Mouse (Mus musculus): Measurements from ENCODE around the gene Mug1. TPM values are rescaled to one million over a fixed set of nuclear protein-coding genes. Genes with fewer than 3 reads are reported as not detected.
"Not testable (repeated sequence)": the region's sequence is repeated elsewhere in the genome, so short reads cannot be mapped to it uniquely, and the experiment has no call there.

Gene Mug1
- total RNA-seq (2014; rRNA removed) (not detected in 2 replicates), polyA plus RNA-seq (2015; fragmentation: Nextera tagmentation; extraction: Ambion mirVana) (not detected in 2 replicates)

GRCm38 (mm10) chr6:121838271-121838670 is at the start of gene Mug1:
Gene Mug1 (plus strand): TSS chr6:121838541.
- H3K9me3 ChIP-seq (ENCODE audit: low read length); H3K9ac ChIP-seq (replicated peaks; ENCODE audit: low read length); DNase-seq (ENCODE audit: low spot score); H3K27me3 ChIP-seq (ENCODE audit: insufficient read depth, low read length); H3K4me2 ChIP-seq (ENCODE audit: low read depth, low read length); H3K4me3 ChIP-seq (ENCODE audit: low read length); ATAC-seq; H3K4me1 ChIP-seq (ENCODE audit: insufficient read depth, low read length); H3K36me3 ChIP-seq (ENCODE audit: insufficient read depth, low read length); H3K27ac ChIP-seq: not testable (repeated sequence)
- 71% methylated on average over 4 of the region's 4 CpGs for WGBS

GRCm38 (mm10) chr6:121828034-121828433 is 10.3 kb upstream of the Mug1 start:
- no peak for TF ChIP-seq CTCF (IDR thresholded peaks at IDR 0.05; ENCODE audit: low read depth)
- DNase-seq (ENCODE audit: low spot score), result no peak
- 80% methylated on average over 4 of the region's 4 CpGs for WGBS

GRCm38 (mm10) chr6:121836361-121836760 is 2.0 kb upstream of the Mug1 start:
- ATAC-seq, result no peak
- peaks cover 3% of the 10 kb centered on the region; the same call in 1 of the 2 replicates for H3K9me3 ChIP-seq (ENCODE audit: low read length)
- WGBS, result 96% methylated on average over 1 of the region's 1 CpGs

More at GRCm38 (mm10) chr6:121828034-121828433, 10.3 kb upstream of the Mug1 start:
- no peaks in the 10 kb centered on the region for H3K27me3 ChIP-seq (ENCODE audit: insufficient read depth, low read length)
- no peak overlapping the region for H3K27ac ChIP-seq
- H3K4me2 ChIP-seq (ENCODE audit: low read depth, low read length), result no peak overlapping the region
- no peaks in the 10 kb centered on the region for H3K9me3 ChIP-seq (ENCODE audit: low read length)
- H3K4me1 ChIP-seq (ENCODE audit: insufficient read depth, low read length), result no peaks in the 10 kb centered on the region
- ATAC-seq, result no peak
- H3K9ac ChIP-seq (replicated peaks; ENCODE audit: low read length), result no peak overlapping the region
- no peak overlapping the region for H3K4me3 ChIP-seq (ENCODE audit: low read length)
- no peaks in the 10 kb centered on the region for H3K36me3 ChIP-seq (ENCODE audit: insufficient read depth, low read length)

GRCm38 (mm10) chr6:121848378-121848777 is 10.0 kb downstream of the Mug1 start:
- no peaks in the 10 kb centered on the region for H3K27me3 ChIP-seq (ENCODE audit: insufficient read depth, low read length)
- H3K4me2 ChIP-seq (ENCODE audit: low read depth, low read length), result no peak overlapping the region
- no peaks in the 10 kb centered on the region for H3K4me1 ChIP-seq (ENCODE audit: insufficient read depth, low read length)
- DNase-seq (ENCODE audit: low spot score) (no peak), ATAC-seq (no peak)
- 51% methylated on average over 1 of the region's 1 CpGs for WGBS
- H3K27ac ChIP-seq, result no peak overlapping the region
- no peaks in the 10 kb centered on the region for H3K36me3 ChIP-seq (ENCODE audit: insufficient read depth, low read length)
- no peak for TF ChIP-seq CTCF (IDR thresholded peaks at IDR 0.05; ENCODE audit: low read depth)
- H3K9ac ChIP-seq (replicated peaks; ENCODE audit: low read length), result no peak overlapping the region
- no peak overlapping the region for H3K4me3 ChIP-seq (ENCODE audit: low read length)
- H3K9me3 ChIP-seq (ENCODE audit: low read length), result no peaks in the 10 kb centered on the region

More at GRCm38 (mm10) chr6:121836361-121836760, 2.0 kb upstream of the Mug1 start:
- H3K4me3 ChIP-seq (ENCODE audit: low read length), result no peak overlapping the region
- H3K27me3 ChIP-seq (ENCODE audit: insufficient read depth, low read length), result no peaks in the 10 kb centered on the region
- no peak for DNase-seq (ENCODE audit: low spot score)
- H3K4me2 ChIP-seq (ENCODE audit: low read depth, low read length), result no peak overlapping the region
- no peaks in the 10 kb centered on the region for H3K36me3 ChIP-seq (ENCODE audit: insufficient read depth, low read length)
- no peak for TF ChIP-seq CTCF (IDR thresholded peaks at IDR 0.05; ENCODE audit: low read depth)
- no peak overlapping the region for H3K27ac ChIP-seq
- no peaks in the 10 kb centered on the region for H3K4me1 ChIP-seq (ENCODE audit: insufficient read depth, low read length)
- no peak overlapping the region for H3K9ac ChIP-seq (replicated peaks; ENCODE audit: low read length)

Other genes with a start within 250 kb of the Mug1 start
- 14.2 and 15.1 TPM in 2 replicates for gene A2m, start 203.2 kb upstream of the Mug1 start, total RNA-seq (2014; rRNA removed)
- gene A2m, start 203.2 kb upstream of the Mug1 start, polyA plus RNA-seq (2015; fragmentation: Nextera tagmentation; extraction: Ambion mirVana), result 13.2 and 14.3 TPM in 2 replicates
- not detected in 2 replicates for gene Gm7298, start 105.6 kb upstream of the Mug1 start, total RNA-seq (2014; rRNA removed)
- gene Gm7298, start 105.6 kb upstream of the Mug1 start, polyA plus RNA-seq (2015; fragmentation: Nextera tagmentation; extraction: Ambion mirVana), result not detected in 2 replicates
- gene Mug2, start 168.2 kb downstream of the Mug1 start, total RNA-seq (2014; rRNA removed), result not detected in 2 replicates
- gene Mug2, start 168.2 kb downstream of the Mug1 start, polyA plus RNA-seq (2015; fragmentation: Nextera tagmentation; extraction: Ambion mirVana), result not detected in 2 replicates

Data from hindbrain, postnatal 0 days (tissue).